Mouse (Mus musculus) MEL (cell line): Measurements from ENCODE around the gene Unc119. TPM values are rescaled to one million over a fixed set of nuclear protein-coding genes. Genes with fewer than 3 reads are reported as not detected.
A peak's percentile ranks its signal among the peaks of the same experiment; 100 is the strongest.

ENCODE experiments used
- DNase-seq: peaks from one replicate; pipeline ENCODE4 v3.0.0; 2011; ENCODE audit warnings: low read depth, low spot score
- H3K27ac ChIP-seq: 2 replicates; pipeline ENCODE4 v1.5.1; 2012; ENCODE audit warnings: low read depth, mild to moderate bottlenecking, control low read depth, low read length, moderate library complexity; ENCODE audit not compliant: control insufficient read depth
- H3K27me3 ChIP-seq, 2 experiments: fragments of 150-350 bp in 1 of 2; sonication (generic) in 1 of 2; 2 replicates each; pipeline ENCODE4 v1.6.1; 2012; ENCODE audit warnings: low read length in 2 of 2, mild to moderate bottlenecking in 2 of 2, improper control_type of control experiment in 1 of 2, moderate library complexity in 1 of 2; ENCODE audit not compliant: insufficient read depth in 2 of 2, control insufficient read depth in 1 of 2
- H3K36me3 ChIP-seq, 2 experiments: 2 replicates each; pipeline ENCODE4 v1.6.1; 2012 to 2014; ENCODE audit warnings: low read length in 2 of 2, improper control_type of control experiment in 1 of 2, inconsistent platforms in 1 of 2, mild to moderate bottlenecking in 1 of 2; ENCODE audit not compliant: insufficient read depth in 2 of 2, control insufficient read depth in 1 of 2
- H3K4me1 ChIP-seq, 2 experiments: fragments of 150-350 bp in 1 of 2; sonication (generic) in 1 of 2; 2 replicates each; pipeline ENCODE4 v1.6.1; 2012; ENCODE audit warnings: low read length in 2 of 2, improper control_type of control experiment in 1 of 2, mild to moderate bottlenecking in 1 of 2; ENCODE audit not compliant: insufficient read depth in 2 of 2, control insufficient read depth in 1 of 2
- H3K4me3 ChIP-seq, 2 experiments: fragments of 150-350 bp in 1 of 2; sonication (generic) in 1 of 2; 2 replicates each; pipeline ENCODE4 v1.5.1; 2012; ENCODE audit warnings: low read depth in 2 of 2, low read length in 2 of 2, mild to moderate bottlenecking in 2 of 2, moderate library complexity in 2 of 2, control low read depth in 1 of 2, improper control_type of control experiment in 1 of 2; ENCODE audit not compliant: control insufficient read depth in 1 of 2, insufficient read depth in 1 of 2
- H3K79me2 ChIP-seq: 2 replicates; pipeline ENCODE4 v1.6.1; 2012; ENCODE audit warnings: mild to moderate bottlenecking, low read length, moderate library complexity; ENCODE audit not compliant: control insufficient read depth, poor library complexity, insufficient read depth
- H3K9ac ChIP-seq: 2 replicates; pipeline ENCODE4 v1.6.1; 2012; ENCODE audit warnings: low read depth, mild to moderate bottlenecking, control low read depth, low read length, moderate library complexity; ENCODE audit not compliant: control insufficient read depth, poor library complexity, severe bottlenecking
- H3K9me3 ChIP-seq: fragments of 150-350 bp; sonication (generic); replicated peaks from 2 replicates; pipeline ENCODE4 v1.6.1; 2012; ENCODE audit warnings: mild to moderate bottlenecking, low read length, improper control_type of control experiment, moderate library complexity; ENCODE audit not compliant: insufficient read depth
- E2F4 ChIP-seq: IDR thresholded peaks from 2 replicates; pipeline ENCODE4 v1.6.1; 2011; ENCODE audit warnings: low read depth, low read length, improper control_type of control experiment, borderline replicate concordance
- ELF1 ChIP-seq: IDR thresholded peaks from 2 replicates; pipeline ENCODE4 v1.6.1; 2014; ENCODE audit warnings: low read depth, mild to moderate bottlenecking, inconsistent platforms, low read length, improper control_type of control experiment, moderate library complexity
- EP300 ChIP-seq, 2 experiments: IDR thresholded peaks; 2 replicates each; pipeline ENCODE4 v1.6.1; 2011; ENCODE audit warnings: improper control_type of control experiment in 2 of 2, low read length in 2 of 2, low read depth in 1 of 2, mild to moderate bottlenecking in 1 of 2
- GABPA ChIP-seq: IDR thresholded peaks from 2 replicates; pipeline ENCODE4 v1.6.1; 2012; ENCODE audit warnings: low read depth, mild to moderate bottlenecking, inconsistent platforms, low read length, improper control_type of control experiment, moderate library complexity
- GATA1 ChIP-seq: IDR thresholded peaks from 2 replicates; pipeline ENCODE4 v1.6.1; 2011; ENCODE audit warnings: low read depth, low read length, improper control_type of control experiment
- HCFC1 ChIP-seq: IDR thresholded peaks from 2 replicates; pipeline ENCODE4 v1.6.1; 2012; ENCODE audit warnings: low read depth, mild to moderate bottlenecking, inconsistent platforms, low read length, improper control_type of control experiment, moderate library complexity
- JUND ChIP-seq: IDR thresholded peaks from 2 replicates; pipeline ENCODE4 v1.6.1; 2011; ENCODE audit warnings: low read depth, mild to moderate bottlenecking, improper control_type of control experiment, low read length
- KAT2A ChIP-seq: conservative IDR thresholded peaks from 2 replicates; pipeline ENCODE4 v1.6.1; 2012; ENCODE audit warnings: low read depth, low read length, improper control_type of control experiment, inconsistent platforms
- MAX ChIP-seq: IDR thresholded peaks from 2 replicates; pipeline ENCODE4 v1.6.1; 2011; ENCODE audit warnings: low read length, improper control_type of control experiment
- MAZ ChIP-seq: IDR thresholded peaks from 2 replicates; pipeline ENCODE4 v1.6.1; 2012; ENCODE audit warnings: low read depth, mild to moderate bottlenecking, inconsistent platforms, low read length, improper control_type of control experiment
- MEF2A ChIP-seq: IDR thresholded peaks from 2 replicates; pipeline ENCODE4 v1.6.1; 2014; ENCODE audit warnings: low read depth, mild to moderate bottlenecking, inconsistent platforms, low read length, improper control_type of control experiment; ENCODE audit not compliant: poor library complexity, insufficient replicate concordance, severe bottlenecking; ENCODE audit errors: extremely low read depth
- MXI1 ChIP-seq: IDR thresholded peaks from 2 replicates; pipeline ENCODE4 v1.6.1; 2011; ENCODE audit warnings: mild to moderate bottlenecking, low read depth, low read length, improper control_type of control experiment
- MYB ChIP-seq: IDR thresholded peaks from 2 replicates; pipeline ENCODE4 v1.6.1; 2011; ENCODE audit warnings: mild to moderate bottlenecking, low read depth, low read length, improper control_type of control experiment
- MYC ChIP-seq: IDR thresholded peaks from 2 replicates; pipeline ENCODE4 v1.6.1; 2011; ENCODE audit warnings: low read depth, mild to moderate bottlenecking, low read length, improper control_type of control experiment, moderate library complexity
- NELFE ChIP-seq: IDR thresholded peaks from 2 replicates; pipeline ENCODE4 v1.6.1; 2011; ENCODE audit warnings: low read depth, low read length, improper control_type of control experiment
- NRF1 ChIP-seq: IDR thresholded peaks from 2 replicates; pipeline ENCODE4 v1.6.1; 2014; ENCODE audit warnings: low read depth, mild to moderate bottlenecking, inconsistent platforms, low read length, improper control_type of control experiment, moderate library complexity; ENCODE audit not compliant: poor library complexity, insufficient read depth, severe bottlenecking
- POLR2A ChIP-seq, 2 experiments: IDR thresholded peaks; 2 replicates each; pipeline ENCODE4 v1.6.1; 2011 to 2012; ENCODE audit warnings: low read length in 2 of 2, mild to moderate bottlenecking in 2 of 2, control low read depth in 1 of 2, improper control_type of control experiment in 1 of 2, low read depth in 1 of 2, moderate library complexity in 1 of 2; ENCODE audit not compliant: control insufficient read depth in 1 of 2, insufficient read depth in 1 of 2, poor library complexity in 1 of 2
- POLR2AphosphoS2 ChIP-seq: IDR thresholded peaks from 2 replicates; pipeline ENCODE4 v1.6.1; 2011; ENCODE audit warnings: low read length, improper control_type of control experiment
- POLR2AphosphoS5 ChIP-seq: IDR thresholded peaks from 2 replicates; pipeline ENCODE4 v1.6.1; 2012; ENCODE audit warnings: low read depth, borderline replicate concordance, mild to moderate bottlenecking, inconsistent platforms, low read length, moderate library complexity, mixed read lengths
- RCOR1 ChIP-seq: IDR thresholded peaks from 2 replicates; pipeline ENCODE4 v1.6.1; 2012; ENCODE audit warnings: low read depth, mild to moderate bottlenecking, inconsistent platforms, low read length, improper control_type of control experiment
- SIN3A ChIP-seq: IDR thresholded peaks from 2 replicates; pipeline ENCODE4 v1.6.1; 2012; ENCODE audit warnings: low read length, improper control_type of control experiment, inconsistent platforms
- SMC3 ChIP-seq: IDR thresholded peaks from 2 replicates; pipeline ENCODE4 v1.6.1; 2011; ENCODE audit warnings: low read depth, low read length, improper control_type of control experiment
- TBP ChIP-seq: IDR thresholded peaks from 2 replicates; pipeline ENCODE4 v1.8.0; 2011; ENCODE audit warnings: low read depth, low read length, improper control_type of control experiment
- TCF12 ChIP-seq: IDR thresholded peaks from 2 replicates; pipeline ENCODE4 v1.6.1; 2014; ENCODE audit warnings: low read depth, mild to moderate bottlenecking, inconsistent platforms, low read length, improper control_type of control experiment, moderate library complexity
- UBTF ChIP-seq: IDR thresholded peaks from 2 replicates; pipeline ENCODE4 v1.6.1; 2012; ENCODE audit warnings: low read depth, mild to moderate bottlenecking, inconsistent platforms, low read length, improper control_type of control experiment, moderate library complexity, borderline replicate concordance; ENCODE audit not compliant: insufficient read depth
- USF1 ChIP-seq: IDR thresholded peaks from 2 replicates; pipeline ENCODE4 v1.6.1; 2014; ENCODE audit warnings: low read depth, mild to moderate bottlenecking, inconsistent platforms, low read length, improper control_type of control experiment, moderate library complexity
- USF2 ChIP-seq, 2 experiments: IDR thresholded peaks; 2 replicates each; pipeline ENCODE4 v1.6.1; 2011 to 2012; ENCODE audit warnings: improper control_type of control experiment in 2 of 2, low read length in 2 of 2, borderline replicate concordance in 1 of 2, inconsistent platforms in 1 of 2, low read depth in 1 of 2, mild to moderate bottlenecking in 1 of 2; ENCODE audit not compliant: insufficient read depth in 1 of 2
- ZKSCAN1 ChIP-seq: IDR thresholded peaks from 2 replicates; pipeline ENCODE4 v1.6.1; 2012; ENCODE audit warnings: low read depth, mild to moderate bottlenecking, inconsistent platforms, low read length, improper control_type of control experiment, moderate library complexity
- ZMIZ1 ChIP-seq: IDR thresholded peaks from 2 replicates; pipeline ENCODE4 v1.6.1; 2012; ENCODE audit warnings: low read depth, mild to moderate bottlenecking, inconsistent platforms, low read length, improper control_type of control experiment, moderate library complexity
- polyA plus RNA-seq, 2 experiments: library from polyadenylated mRNA; stranded (reverse) in 1 of 2; unstranded in 1 of 2; fragments of >175 nt in 1 of 2; fragments of >200 nt in 1 of 2; gene quantifications; 2 replicates each; pipeline versions ENCODE4 v1.2.1 to v1.2.4; 2012; ENCODE audit warnings: low replicate concordance in 2 of 2, low read depth in 1 of 2; ENCODE audit not compliant: insufficient read length in 2 of 2, insufficient read depth in 1 of 2, missing spikeins in 1 of 2
- total RNA-seq: library from RNA; depleted of rRNA; stranded (reverse); fragments of 300-350 nt; gene quantifications from 2 replicates; pipeline ENCODE4 v1.2.3, GENCODE M21; 2012

Unc119 gene
- total and polyA plus RNA-seq, 3 experiments = 61.7 to 140 TPM; not detected in 1

GRCm38 (mm10) chr11:78300917-78301316 lies 42.4 kb upstream of the Unc119 start (continued):
- peak; percentile 48; the same call in 1 of the 2 replicates for TF ChIP-seq KAT2A

- H3K27ac ChIP-seq = peak within 1 kb of the TSS; percentile 91
- TF ChIP-seq ELF1 = peak; percentile 48; the same call in 1 of the 2 replicates
- TF ChIP-seq GATA1 = no peak
- TF ChIP-seq JUND = no peak
- peak; percentile 76; the same call in 1 of the 2 replicates for TF ChIP-seq POLR2AphosphoS5
- peak; percentile 82 for TF ChIP-seq TCF12
- TF ChIP-seq MYB = no peak
- no peak for TF ChIP-seq MAX
- TF ChIP-seq NELFE = peak; percentile 98
- peak; percentile 97 to 99 for TF ChIP-seq POLR2A (IDR thresholded peaks at IDR 0.05; ENCODE audit: control insufficient read depth in 1 of 2, insufficient read depth in 1 of 2, low read depth in 1 of 2, low read length in 2 of 2, poor library complexity in 1 of 2)
- no peak for TF ChIP-seq EP300 (IDR thresholded peaks at IDR 0.05; ENCODE audit: low read depth in 1 of 2, low read length in 2 of 2)
- TF ChIP-seq TBP = peak; percentile 97
- peak; percentile 58 for TF ChIP-seq HCFC1
- no peak for TF ChIP-seq ZKSCAN1
- TF ChIP-seq USF2 (IDR thresholded peaks at IDR 0.05; ENCODE audit: borderline replicate concordance in 1 of 2, insufficient read depth in 1 of 2, low read depth in 1 of 2, low read length in 2 of 2) = no peak
- TF ChIP-seq MYC = peak; percentile 45; the same call in 1 of the 2 replicates
- peak; percentile 1; the same call in 1 of the 2 replicates for TF ChIP-seq RCOR1
- peak; percentile 97 for TF ChIP-seq ZMIZ1
- TF ChIP-seq USF1 = peak; percentile 68
- peak; percentile 35; the same call in 1 of the 2 replicates for TF ChIP-seq UBTF
- TF ChIP-seq POLR2AphosphoS2 = peak; percentile 99
- peak; percentile 67 for TF ChIP-seq NRF1
- peak; percentile 87; the same call in 1 of the 2 replicates for TF ChIP-seq E2F4
- peak; percentile 26; the same call in 1 of the 2 replicates for TF ChIP-seq MEF2A
- TF ChIP-seq MXI1 = peak; percentile 93
- TF ChIP-seq GABPA = no peak
- TF ChIP-seq SMC3 = no peak
- TF ChIP-seq MAZ = no peak
- TF ChIP-seq SIN3A = peak; percentile 93
These were observed 41.8 kb upstream of the Unc119 start, which contains the start of gene Spag5 for GRCm38 (mm10) chr11:78301357-78302084. Gene Spag5, plus strand, starts transcription at chr11:78301529.

More at GRCm38 (mm10) chr11:78301357-78302084, 41.8 kb upstream of the Unc119 start, which contains the start of gene Spag5:
- H3K27me3 ChIP-seq = no peaks in the 10 kb centered on the region
- peaks cover 32% of the 10 kb centered on the region for H3K79me2 ChIP-seq
- H3K9ac ChIP-seq = peak within 1 kb of the TSS; percentile 87
- H3K36me3 ChIP-seq = peaks cover 30 to 45% of the 10 kb centered on the region in 2 experiments
- no peaks in the 10 kb centered on the region for H3K9me3 ChIP-seq
- H3K4me3 ChIP-seq = peak within 1 kb of the TSS; percentile 79 to 87
- DNase-seq = peak; percentile 98
- H3K4me1 ChIP-seq = peaks cover 15% of the 10 kb centered on the region in 2 experiments; a peak in 3 of 4 replicates
